15 mouse cellular contexts compared by ENCODE assay signal in genomic region chr2:3546055-3546454, GRCm38 (mm10). TPM values are rescaled to one million over a fixed set of nuclear protein-coding genes. Genes with fewer than 3 reads are reported as not detected.
A peak's percentile ranks its signal among the peaks of the same experiment; 100 is the strongest.
DNase-seq lines count a peak whose midpoint lies in the region; ATAC-seq and TF ChIP-seq lines count a peak whose summit lies in the region.
"Had no signal": no experiment of that assay in that cellular context is flagged by ENCODE, and none has a peak within 500 bp of the region (broad histone marks: within the 10 kb centered on the region; RNA-seq: fewer than 3 reads in every experiment).

No protein-coding gene starts in this region.

- peak; percentile 11 for DNase-seq in 3T3-L1 (ENCODE audit: low read depth, low spot score)
- no peak for DNase-seq in G1E (ENCODE audit: low spot score)
- DNase-seq in c-Kit-positive CD71-negative TER-119-negative erythroid progenitor cells, embryonic 14.5 days (ENCODE audit: low read depth): peak; percentile 12
- no peak for DNase-seq in liver, postnatal 0 days
- no peak for DNase-seq in urinary bladder, postnatal 4 days (ENCODE audit: low spot score in 2 of 2)
- DNase-seq in adrenal gland, postnatal 14 days: no peak
- no peak for DNase-seq in cerebellum, adult 9-11 months
- DNase-seq: heart, adult 11 months had no signal

- H3K27ac ChIP-seq in liver, postnatal 0 days (ENCODE audit: low read depth): no peak overlapping the region
- H3K27ac ChIP-seq in neural tube, embryonic 15.5 days (replicated peaks): no peak overlapping the region
- H3K27ac ChIP-seq: embryonic facial prominence, embryonic 13.5 days; forebrain, embryonic 12.5 days; gastrocnemius, adult 2 months; heart, embryonic 10.5 days; hindbrain, embryonic 12.5 days had no signal

- no peaks in the 10 kb centered on the region for H3K4me1 ChIP-seq in G1E (ENCODE audit: insufficient read depth, low read depth, low read length)
- peaks cover 6% of the 10 kb centered on the region; the same call in 1 of the 2 replicates for H3K4me1 ChIP-seq in liver, postnatal 0 days (ENCODE audit: insufficient read depth)
- H3K4me1 ChIP-seq in neural tube, embryonic 15.5 days: peaks cover 6% of the 10 kb centered on the region; the same call in 1 of the 2 replicates
- H3K4me1 ChIP-seq: embryonic facial prominence, embryonic 13.5 days; forebrain, embryonic 12.5 days; heart, embryonic 10.5 days; hindbrain, embryonic 12.5 days had no signal

- no peak overlapping the region for H3K9ac ChIP-seq in liver, postnatal 0 days (replicated peaks)
- no peak overlapping the region for H3K9ac ChIP-seq in neural tube, embryonic 15.5 days (replicated peaks)
- H3K9ac ChIP-seq: embryonic facial prominence, embryonic 13.5 days; forebrain, embryonic 12.5 days; hindbrain, embryonic 12.5 days had no signal

- 42% methylated on average over 2 of the region's 2 CpGs for WGBS in liver, postnatal 0 days (ENCODE audit: insufficient replicate concordance)
- 77% methylated on average over 2 of the region's 2 CpGs for WGBS in neural tube, embryonic 15.5 days

- TF ChIP-seq CTCF in G1E (IDR thresholded peaks at IDR 0.05; ENCODE audit: low read depth, low read length): no peak
- TF ChIP-seq CTCF in liver, postnatal 0 days (IDR thresholded peaks at IDR 0.05; ENCODE audit: low read depth): no peak

- no peak overlapping the region for H3K4me3 ChIP-seq in G1E (ENCODE audit: low read depth, low read length)
- H3K4me3 ChIP-seq in liver, postnatal 0 days (ENCODE audit: low read depth, low read length): no peak overlapping the region
- no peak overlapping the region for H3K4me3 ChIP-seq in neural tube, embryonic 15.5 days (replicated peaks)
- H3K4me3 ChIP-seq: embryonic facial prominence, embryonic 13.5 days; forebrain, embryonic 12.5 days; gastrocnemius, adult 2 months; heart, embryonic 10.5 days; hindbrain, embryonic 12.5 days had no signal

- ATAC-seq in G1E (ENCODE audit: extremely low read depth, insufficient number of reproducible peaks, low FRiP score, poor library complexity, severe bottlenecking): peak; percentile 54
- ATAC-seq in liver, postnatal 0 days: peak; percentile 23; the same call in 1 of the 2 replicates
- ATAC-seq in neural tube, embryonic 15.5 days (ENCODE audit: low FRiP score): no peak
- ATAC-seq: forebrain, embryonic 16.5 days had no signal

- H3K9me3 ChIP-seq in G1E (replicated peaks): no peaks in the 10 kb centered on the region
- no peaks in the 10 kb centered on the region for H3K9me3 ChIP-seq in liver, postnatal 0 days (ENCODE audit: low read length)
- H3K9me3 ChIP-seq in neural tube, embryonic 15.5 days (replicated peaks): no peaks in the 10 kb centered on the region
- H3K9me3 ChIP-seq: embryonic facial prominence, embryonic 13.5 days; forebrain, embryonic 12.5 days; heart, embryonic 10.5 days; hindbrain, embryonic 12.5 days had no signal

- H3K4me2 ChIP-seq in liver, postnatal 0 days (ENCODE audit: low read depth, low read length): no peak overlapping the region
- no peak overlapping the region for H3K4me2 ChIP-seq in neural tube, embryonic 15.5 days
- H3K4me2 ChIP-seq: embryonic facial prominence, embryonic 13.5 days; forebrain, embryonic 12.5 days; hindbrain, embryonic 12.5 days had no signal

- H3K36me3 ChIP-seq in G1E (replicated peaks): no peaks in the 10 kb centered on the region
- no peaks in the 10 kb centered on the region for H3K36me3 ChIP-seq in liver, postnatal 0 days (replicated peaks; ENCODE audit: insufficient read depth, low read length)
- H3K36me3 ChIP-seq in neural tube, embryonic 15.5 days: no peaks in the 10 kb centered on the region
- H3K36me3 ChIP-seq: embryonic facial prominence, embryonic 13.5 days; forebrain, embryonic 12.5 days; heart, embryonic 10.5 days; hindbrain, embryonic 12.5 days had no signal

- TF ChIP-seq EP300 in liver, postnatal 0 days (IDR thresholded peaks at IDR 0.05; ENCODE audit: low read depth): 0 out of 2 replicates have a peak, but pooled peaks have one; percentile 30

- peaks cover 5% of the 10 kb centered on the region; the same call in 1 of the 2 replicates for H3K27me3 ChIP-seq in G1E (ENCODE audit: insufficient read depth, low read length)
- H3K27me3 ChIP-seq in liver, postnatal 0 days (ENCODE audit: insufficient read depth, low read length): no peaks in the 10 kb centered on the region
- H3K27me3 ChIP-seq in neural tube, embryonic 15.5 days (replicated peaks): peaks cover 6% of the 10 kb centered on the region; the same call in 1 of the 2 replicates
- H3K27me3 ChIP-seq: embryonic facial prominence, embryonic 13.5 days; forebrain, embryonic 12.5 days; hindbrain, embryonic 12.5 days had no signal

RNA-seq across cellular contexts. Expression of gene Fam107b, which starts 24.2 kb away (rescaled TPM):
- 6.1 and 19.4 TPM in 2 replicates for total RNA-seq in G1E (2014; fragmentation: Nextera tagmentation)
- total RNA-seq in G1E (2017): 25.4 and 34.1 TPM in 2 replicates
- 1.2 and 3.6 TPM in 2 replicates for polyA plus RNA-seq in G1E (2012)
- 20.5 and 23.1 TPM in 2 replicates for polyA plus RNA-seq in liver, postnatal 0 days (2015; fragmentation: Nextera tagmentation; extraction: Ambion mirVana)
- total RNA-seq in adrenal gland, postnatal 14 days (2021): 23.4 and 32.4 TPM in 2 replicates
- 22.4 and 35.5 TPM in 2 replicates for polyA plus RNA-seq in neural tube, embryonic 15.5 days (2015; fragmentation: Nextera tagmentation; extraction: Ambion mirVana)

RNA-seq across cellular contexts. Expression of gene Cdnf, which starts 33.2 kb away (rescaled TPM):
- total RNA-seq in G1E (2014; fragmentation: Nextera tagmentation) (1.3 and 1.6 TPM in 2 replicates), G1E (2017) (0.29 and 0.49 TPM in 2 replicates)
- 0.07 and 0.17 TPM in 2 replicates for polyA plus RNA-seq in G1E (2012)
- 0.12 and 0.40 TPM in 2 replicates for polyA plus RNA-seq in liver, postnatal 0 days (2015; fragmentation: Nextera tagmentation; extraction: Ambion mirVana)
- total RNA-seq in adrenal gland, postnatal 14 days (2021): 2.2 and 2.4 TPM in 2 replicates
- polyA plus RNA-seq in neural tube, embryonic 15.5 days (2015; fragmentation: Nextera tagmentation; extraction: Ambion mirVana): 0.19 and 0.28 TPM in 2 replicates

RNA-seq across cellular contexts. Expression of gene Hspa14, which starts 33.4 kb away (rescaled TPM):
- 76.4 TPM in 2 replicates for total RNA-seq in G1E (2014; fragmentation: Nextera tagmentation)
- 212 and 220 TPM in 2 replicates for total RNA-seq in G1E (2017)
- polyA plus RNA-seq in G1E (2012): 7.4 and 10.6 TPM in 2 replicates
- 32.6 and 38.1 TPM in 2 replicates for polyA plus RNA-seq in liver, postnatal 0 days (2015; fragmentation: Nextera tagmentation; extraction: Ambion mirVana)
- total RNA-seq in adrenal gland, postnatal 14 days (2021): 42.6 and 45.0 TPM in 2 replicates
- 58.0 and 75.0 TPM in 2 replicates for polyA plus RNA-seq in neural tube, embryonic 15.5 days (2015; fragmentation: Nextera tagmentation; extraction: Ambion mirVana)

RNA-seq across cellular contexts. Expression of gene Gm45902, which starts 33.5 kb away (rescaled TPM):
- total RNA-seq in G1E (2014; fragmentation: Nextera tagmentation) (9.4 and 9.6 TPM in 2 replicates), G1E (2017) (13.6 and 14.4 TPM in 2 replicates)
- 2.0 and 2.5 TPM in 2 replicates for polyA plus RNA-seq in G1E (2012)
- 0.56 and 1.0 TPM in 2 replicates for polyA plus RNA-seq in liver, postnatal 0 days (2015; fragmentation: Nextera tagmentation; extraction: Ambion mirVana)
- total RNA-seq in adrenal gland, postnatal 14 days (2021): 2.8 and 3.6 TPM in 2 replicates
- 6.6 and 6.9 TPM in 2 replicates for polyA plus RNA-seq in neural tube, embryonic 15.5 days (2015; fragmentation: Nextera tagmentation; extraction: Ambion mirVana)

Comparison
In these comparisons a context has a peak if more than half of its experiments do, and no peak if none do; other contexts are left out.
1. DNase-seq: peak in 3T3-L1 (single experiment) and c-Kit-positive CD71-negative TER-119-negative erythroid progenitor cells, embryonic 14.5 days (single experiment); none in G1E (single experiment), liver, postnatal 0 days (single experiment), urinary bladder, postnatal 4 days (0 of 2), adrenal gland, postnatal 14 days (single experiment) and cerebellum, adult 9-11 months (single experiment).